Mouse (Mus musculus): ENCODE measurements around the gene Zcwpw1.
"Not testable (repeated sequence)": the region's sequence is repeated elsewhere in the genome, so short reads cannot be mapped to it uniquely, and the experiment has no call there.

Gene Zcwpw1

DNA sequence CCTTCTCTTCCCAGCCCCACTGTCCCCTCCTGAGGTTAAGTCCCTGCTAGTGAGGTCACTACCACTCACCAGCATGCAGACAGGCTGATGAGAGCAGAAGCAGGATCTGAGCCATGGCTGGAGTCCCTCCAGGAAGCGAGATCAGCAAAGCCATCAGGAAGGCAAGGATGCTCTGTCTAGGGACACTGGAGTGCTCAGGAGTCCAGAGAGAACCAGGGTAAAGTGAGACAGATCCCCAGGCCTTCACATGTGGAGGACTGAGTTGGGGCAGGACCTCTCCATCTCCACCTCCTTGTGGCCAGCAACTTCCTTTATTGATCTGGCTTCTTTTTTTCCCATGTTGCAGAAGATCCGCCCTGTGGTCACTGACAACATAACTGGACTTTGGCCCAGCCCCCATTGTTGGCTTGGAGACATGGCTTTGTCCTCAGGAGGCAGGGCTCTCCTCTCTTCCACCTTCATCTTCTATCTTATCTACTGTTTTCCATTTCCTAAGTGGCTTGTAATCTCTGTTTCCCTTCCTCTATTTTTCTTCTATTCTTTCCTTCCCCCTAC lies 48.4 kb downstream of the Zcwpw1 start, which contains the start of gene Pilra:
Gene Pilra, minus strand, starts transcription at position 316 of the 555 bp plus-strand sequence.
- not testable (repeated sequence) for DNase-seq (ENCODE audit: low read depth)

DNA sequence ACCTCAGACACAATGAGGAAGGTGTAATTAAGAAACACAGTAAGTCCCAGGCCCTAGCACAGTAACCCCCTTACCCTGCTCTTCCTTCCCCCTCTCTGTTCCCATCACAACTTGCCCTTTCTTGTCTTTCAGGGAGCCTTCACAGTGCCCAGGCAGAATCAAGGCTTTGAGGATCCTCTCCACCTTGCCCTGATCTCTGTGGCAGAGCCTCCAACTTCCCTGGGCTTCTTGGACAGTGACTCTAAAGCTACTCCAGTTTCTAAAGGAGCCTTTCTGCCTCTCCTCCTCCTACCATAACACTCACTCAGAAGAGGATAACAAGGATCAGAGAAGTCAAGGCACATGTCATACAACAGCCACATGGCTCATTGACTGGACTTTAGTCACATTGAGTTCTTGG lies 49.0 kb downstream of the Zcwpw1 start:
- no peak for DNase-seq (ENCODE audit: low read depth)

DNA sequence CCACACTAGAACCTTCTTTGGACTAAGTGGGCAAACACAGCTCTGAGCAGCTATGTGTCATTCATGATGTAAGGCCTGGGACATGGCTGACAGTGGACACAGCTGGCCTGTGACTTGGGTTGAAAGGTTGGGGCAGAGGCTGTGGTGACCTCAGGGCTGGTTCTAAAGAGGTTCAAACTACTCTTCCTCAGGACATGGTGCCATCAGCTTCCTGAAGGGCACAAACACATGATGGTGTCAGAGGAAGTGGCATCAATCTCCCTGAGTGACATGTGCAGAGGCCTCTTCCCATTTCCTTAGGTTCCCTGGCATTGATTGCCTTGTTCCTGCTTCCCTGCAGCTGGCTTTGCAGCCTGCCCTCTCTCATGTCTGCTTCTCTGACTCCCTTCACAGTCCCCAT lies 49.5 kb downstream of the Zcwpw1 start:
- DNase-seq (ENCODE audit: low read depth), result not testable (repeated sequence)

DNA sequence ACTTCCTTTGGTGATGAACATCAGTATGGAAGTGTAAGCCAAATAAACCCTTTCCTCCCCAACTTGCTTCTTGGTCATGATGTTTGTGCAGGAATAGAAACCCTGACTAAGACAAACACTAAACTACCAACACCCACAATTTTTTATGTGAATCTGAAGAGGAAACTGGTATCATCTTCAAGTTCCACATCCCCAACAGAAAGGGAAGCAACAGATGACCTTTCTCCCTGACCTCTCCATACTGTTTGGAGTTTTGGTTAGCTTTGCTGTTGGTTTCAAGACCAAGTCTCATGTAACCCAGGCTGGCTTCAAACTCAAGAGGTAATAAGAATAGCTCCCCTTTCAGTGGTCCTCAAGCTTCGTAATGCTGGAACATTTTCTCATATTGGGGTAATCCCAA lies 62.7 kb downstream of the Zcwpw1 start:
- not testable (repeated sequence) for DNase-seq (ENCODE audit: low read depth)

DNA sequence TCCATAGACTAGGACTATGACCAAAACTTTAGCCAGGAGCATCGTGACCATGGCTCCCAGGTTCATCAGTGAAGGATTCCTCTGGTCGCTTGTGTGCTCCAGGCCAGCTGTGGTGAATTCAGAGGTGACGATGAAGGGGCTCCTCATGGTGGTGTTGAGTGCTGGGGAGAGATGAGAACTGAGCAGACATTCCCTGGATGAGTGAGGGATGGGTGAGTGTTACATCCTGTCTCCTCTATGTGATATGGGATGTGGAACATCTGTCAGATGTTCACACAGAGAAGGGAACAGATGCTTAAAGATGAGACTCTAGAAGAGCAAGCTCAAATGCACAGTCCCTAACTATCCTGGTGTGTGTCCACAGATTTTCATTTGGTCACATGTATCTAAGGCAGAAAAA lies 67.3 kb downstream of the Zcwpw1 start:
- DNase-seq (ENCODE audit: low read depth), result not testable (repeated sequence)

DNA sequence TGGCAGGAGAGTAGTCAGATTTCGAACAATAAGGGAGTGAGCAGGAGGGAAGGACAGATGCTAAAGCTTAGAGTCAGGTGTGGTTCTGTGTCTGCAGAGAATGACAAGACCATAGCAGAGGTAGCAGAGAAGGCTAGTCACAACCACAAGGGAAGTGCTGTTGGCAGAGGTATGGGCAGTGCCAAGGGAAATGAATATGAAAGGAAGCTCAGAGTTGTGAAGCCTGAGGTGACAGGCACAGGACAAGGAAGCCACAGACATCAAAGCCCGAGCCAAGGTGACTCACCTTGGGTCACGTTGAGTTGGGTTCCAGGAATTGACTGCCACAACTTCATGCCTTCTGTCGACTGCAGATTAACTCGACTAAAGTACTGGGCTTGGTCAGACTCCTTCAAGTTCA lies 69.3 kb downstream of the Zcwpw1 start:
- DNase-seq (ENCODE audit: low read depth), result not testable (repeated sequence)

DNA sequence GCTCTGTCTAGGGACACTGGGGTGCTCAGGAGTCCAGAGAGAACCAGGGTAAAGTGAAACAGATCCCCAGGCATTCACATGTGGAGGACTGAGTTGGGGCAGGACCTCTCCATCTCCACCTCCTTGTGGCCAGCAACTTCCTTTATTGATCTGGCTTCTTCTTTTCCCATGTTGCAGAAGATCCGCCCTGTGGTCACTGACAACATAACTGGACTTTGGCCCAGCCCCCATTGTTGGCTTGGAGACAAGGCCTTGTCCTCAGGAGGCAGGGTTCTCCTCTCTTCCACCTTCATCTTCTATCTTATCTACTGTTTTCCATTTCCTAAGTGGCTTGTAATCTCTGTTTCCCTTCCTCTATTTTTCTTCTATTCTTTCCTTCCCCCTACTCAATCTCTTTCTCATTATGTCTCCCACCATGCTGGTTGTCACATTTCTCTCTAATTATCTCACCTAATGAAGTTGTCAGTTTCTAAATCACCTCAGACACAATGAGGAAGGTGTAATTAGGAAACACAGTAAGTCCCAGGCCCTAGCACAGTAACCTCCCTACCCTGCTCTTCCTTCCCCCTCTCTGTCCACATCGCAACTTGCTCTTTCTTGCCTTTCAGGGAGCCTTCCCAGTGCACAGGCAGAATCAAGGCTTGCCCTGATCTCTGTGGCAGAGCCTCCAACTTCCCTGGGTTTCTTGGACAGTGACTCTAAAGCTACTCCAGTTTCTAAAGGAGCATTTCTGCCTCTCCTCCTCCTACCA lies 70.5 kb downstream of the Zcwpw1 start, which contains the start of gene Pilrb1:
Gene Pilrb1, minus strand, starts transcription at position 147 of the 751 bp plus-strand sequence.
- not testable (repeated sequence) for DNase-seq (ENCODE audit: low read depth)

DNA sequence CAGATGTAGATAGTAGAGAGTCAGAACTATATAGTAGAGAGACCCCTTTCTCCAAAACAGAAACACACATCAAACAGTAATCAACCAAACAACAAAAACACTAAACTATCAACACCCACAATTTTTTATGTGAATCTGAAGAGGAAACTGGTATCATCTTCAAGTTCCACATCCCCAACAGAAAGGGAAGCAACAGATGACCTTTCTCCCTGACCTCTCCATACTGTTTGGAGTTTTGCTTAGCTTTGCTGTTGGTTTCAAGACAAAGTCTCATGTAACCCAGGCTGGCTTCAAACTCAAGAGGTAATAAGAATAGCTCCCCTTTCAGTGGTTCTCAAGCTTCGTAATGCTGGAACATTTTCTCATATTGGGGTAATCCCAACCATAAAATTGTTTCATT lies 76.4 kb downstream of the Zcwpw1 start:
- not testable (repeated sequence) for DNase-seq (ENCODE audit: low read depth)

DNA sequence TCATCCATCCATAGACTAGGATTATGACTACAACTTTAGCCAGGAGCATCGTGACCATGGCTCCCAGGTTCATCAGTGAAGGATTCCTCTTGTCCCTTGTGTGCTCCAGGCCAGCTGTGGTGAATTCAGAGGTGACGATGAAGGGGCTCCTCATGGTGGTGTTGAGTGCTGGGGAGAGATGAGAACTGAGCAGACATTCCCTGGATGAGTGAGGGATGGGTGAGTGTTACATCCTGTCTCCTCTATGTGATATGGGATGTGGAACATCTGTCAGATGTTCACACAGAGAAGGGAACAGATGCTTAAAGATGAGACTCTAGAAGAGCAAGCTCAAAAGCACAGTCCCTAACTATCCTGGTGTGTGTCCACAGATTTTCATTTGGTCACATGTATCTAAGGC lies 81.0 kb downstream of the Zcwpw1 start:
- not testable (repeated sequence) for DNase-seq (ENCODE audit: low read depth)

DNA sequence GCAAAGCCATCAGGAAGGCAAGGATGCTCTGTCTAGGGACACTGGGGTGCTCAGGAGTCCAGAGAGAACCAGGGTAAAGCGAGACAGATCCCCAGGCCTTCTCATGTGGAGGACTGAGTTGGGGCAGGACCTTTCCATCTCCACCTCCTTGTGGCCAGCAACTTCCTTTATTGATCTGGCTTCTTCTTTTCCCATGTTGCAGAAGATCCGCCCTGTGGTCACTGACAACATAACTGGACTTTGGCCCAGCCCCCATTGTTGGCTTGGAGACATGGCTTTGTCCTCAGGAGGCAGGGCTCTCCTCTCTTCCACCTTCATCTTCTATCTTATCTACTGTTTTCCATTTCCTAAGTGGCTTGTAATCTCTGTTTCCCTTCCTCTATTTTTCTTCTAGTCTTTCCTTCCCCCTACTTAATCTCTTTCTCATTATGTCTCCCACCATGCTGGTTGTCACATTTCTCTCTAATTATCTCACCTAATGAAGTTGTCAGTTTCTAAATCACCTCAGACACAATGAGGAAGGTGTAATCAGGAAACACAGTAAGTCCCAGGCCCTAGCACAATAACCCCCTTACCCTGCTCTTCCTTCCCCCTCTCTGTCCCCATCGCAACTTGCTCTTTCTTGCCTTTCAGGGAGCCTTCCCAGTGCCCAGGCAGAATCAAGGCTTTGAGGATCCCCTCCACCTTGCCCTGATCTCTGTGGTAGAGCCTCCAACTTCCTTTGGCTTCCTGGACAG lies 84.2 kb downstream of the Zcwpw1 start, which contains the start of gene Pilrb2:
Gene Pilrb2, minus strand, starts transcription at position 172 of the 737 bp plus-strand sequence.
- DNase-seq (ENCODE audit: low read depth), result not testable (repeated sequence)

All from c-Kit-positive CD71-negative TER-119-negative erythroid progenitor cells, embryonic 14.5 days (primary cell).